Mouse (Mus musculus): ENCODE data around the gene Ilf3. TPM values are rescaled to one million over a fixed set of nuclear protein-coding genes. Genes with fewer than 3 reads are reported as not detected.

The Ilf3 gene
- polyA plus RNA-seq, 1 experiment from 2014 or later, result 179 TPM

GRCm38 (mm10) chr9:21370876-21371275, 3.2 kb downstream of the Ilf3 start:
- H3K27ac ChIP-seq (ENCODE audit: low read depth), result no peak overlapping the region
- no peaks in the 10 kb centered on the region for H3K9me3 ChIP-seq (ENCODE audit: control insufficient read depth, low read length)
- no peak overlapping the region for H3K9ac ChIP-seq (ENCODE audit: low read length)
- H3K4me1 ChIP-seq (replicated peaks; ENCODE audit: control insufficient read depth, insufficient read depth, low read length), result peaks cover 11% of the 10 kb centered on the region
- H3K27me3 ChIP-seq (replicated peaks; ENCODE audit: control insufficient read depth, insufficient read depth, low read length), result no peaks in the 10 kb centered on the region
- H3K4me2 ChIP-seq (ENCODE audit: low read length), result no peak overlapping the region
- DNase-seq (ENCODE audit: low spot score) (no peak), ATAC-seq (replicated peaks; ENCODE audit: low FRiP score, low TSS enrichment, low read depth) (no peak)
- WGBS, result 75% methylated on average over 2 of the region's 2 CpGs
- no peak overlapping the region for H3K4me3 ChIP-seq (ENCODE audit: low read depth, low read length)
- peaks cover 16% of the 10 kb centered on the region for H3K36me3 ChIP-seq (ENCODE audit: control insufficient read depth, insufficient read depth, low read length)

- Histone ChIP-seq H3K27me3 (replicated peaks; ENCODE audit: control insufficient read depth, insufficient read depth, low read length) (no peaks in the 10 kb centered on the region), H3K4me1 (replicated peaks; ENCODE audit: control insufficient read depth, insufficient read depth, low read length) (peaks cover 11% of the 10 kb centered on the region), H3K27ac (ENCODE audit: low read depth) (no peak overlapping the region), H3K9ac (ENCODE audit: low read length) (no peak overlapping the region), H3K9me3 (ENCODE audit: control insufficient read depth, low read length) (no peaks in the 10 kb centered on the region), H3K36me3 (ENCODE audit: control insufficient read depth, insufficient read depth, low read length) (peaks cover 16% of the 10 kb centered on the region), H3K4me2 (ENCODE audit: low read length) (no peak overlapping the region), H3K4me3 (ENCODE audit: low read depth, low read length) (no peak overlapping the region)
- no peak for ATAC-seq (replicated peaks; ENCODE audit: low FRiP score, low TSS enrichment, low read depth)
- no peak for DNase-seq (ENCODE audit: low spot score)
- 85% methylated on average over 1 of the region's 1 CpGs for WGBS
Measured at GRCm38 (mm10) chr9:21372508-21372907, 4.8 kb downstream of the Ilf3 start.

GRCm38 (mm10) chr9:21379195-21379594, 11.5 kb downstream of the Ilf3 start:
- Histone ChIP-seq H3K36me3 (ENCODE audit: control insufficient read depth, insufficient read depth, low read length) (peaks cover 22% of the 10 kb centered on the region), H3K4me3 (ENCODE audit: low read depth, low read length) (no peak overlapping the region), H3K27me3 (replicated peaks; ENCODE audit: control insufficient read depth, insufficient read depth, low read length) (no peaks in the 10 kb centered on the region), H3K27ac (ENCODE audit: low read depth) (no peak overlapping the region), H3K4me2 (ENCODE audit: low read length) (no peak overlapping the region), H3K4me1 (replicated peaks; ENCODE audit: control insufficient read depth, insufficient read depth, low read length) (no peaks in the 10 kb centered on the region; the same call in 1 of the 2 replicates), H3K9ac (ENCODE audit: low read length) (no peak overlapping the region), H3K9me3 (ENCODE audit: control insufficient read depth, low read length) (no peaks in the 10 kb centered on the region)
- WGBS, result 68% methylated on average over 3 of the region's 3 CpGs
- DNase-seq (ENCODE audit: low spot score) (no peak), ATAC-seq (replicated peaks; ENCODE audit: low FRiP score, low TSS enrichment, low read depth) (no peak)

- Histone ChIP-seq H3K9ac (ENCODE audit: low read length) (no peak overlapping the region), H3K27me3 (replicated peaks; ENCODE audit: control insufficient read depth, insufficient read depth, low read length) (no peaks in the 10 kb centered on the region), H3K4me1 (replicated peaks; ENCODE audit: control insufficient read depth, insufficient read depth, low read length) (no peaks in the 10 kb centered on the region; the same call in 1 of the 2 replicates), H3K27ac (ENCODE audit: low read depth) (no peak overlapping the region), H3K4me2 (ENCODE audit: low read length) (no peak overlapping the region), H3K9me3 (ENCODE audit: control insufficient read depth, low read length) (no peaks in the 10 kb centered on the region), H3K4me3 (ENCODE audit: low read depth, low read length) (no peak overlapping the region), H3K36me3 (ENCODE audit: control insufficient read depth, insufficient read depth, low read length) (peaks cover 22% of the 10 kb centered on the region)
- no peak for ATAC-seq (replicated peaks; ENCODE audit: low FRiP score, low TSS enrichment, low read depth)
- DNase-seq (ENCODE audit: low spot score), result no peak
Measured at GRCm38 (mm10) chr9:21380868-21381267, 13.2 kb downstream of the Ilf3 start.

- H3K9ac ChIP-seq (ENCODE audit: low read length), result no peak overlapping the region
- peaks cover 33% of the 10 kb centered on the region for H3K36me3 ChIP-seq (ENCODE audit: control insufficient read depth, insufficient read depth, low read length)
- H3K27ac ChIP-seq (ENCODE audit: low read depth), result no peak overlapping the region
- H3K4me3 ChIP-seq (ENCODE audit: low read depth, low read length), result no peak overlapping the region
- H3K27me3 ChIP-seq (replicated peaks; ENCODE audit: control insufficient read depth, insufficient read depth, low read length), result no peaks in the 10 kb centered on the region
- H3K4me1 ChIP-seq (replicated peaks; ENCODE audit: control insufficient read depth, insufficient read depth, low read length), result no peaks in the 10 kb centered on the region; the same call in 1 of the 2 replicates
- ATAC-seq (replicated peaks; ENCODE audit: low FRiP score, low TSS enrichment, low read depth) (no peak), DNase-seq (ENCODE audit: low spot score) (no peak)
- no peak overlapping the region for H3K4me2 ChIP-seq (ENCODE audit: low read length)
- no peaks in the 10 kb centered on the region for H3K9me3 ChIP-seq (ENCODE audit: control insufficient read depth, low read length)
Measured at GRCm38 (mm10) chr9:21383966-21384365, 16.3 kb downstream of the Ilf3 start.

- no peaks in the 10 kb centered on the region for H3K4me1 ChIP-seq (replicated peaks; ENCODE audit: control insufficient read depth, insufficient read depth, low read length)
- peaks cover 100% of the 10 kb centered on the region for H3K36me3 ChIP-seq (ENCODE audit: control insufficient read depth, insufficient read depth, low read length)
- DNase-seq (ENCODE audit: low spot score) (no peak), ATAC-seq (replicated peaks; ENCODE audit: low FRiP score, low TSS enrichment, low read depth) (no peak)
- no peak overlapping the region for H3K4me3 ChIP-seq (ENCODE audit: low read depth, low read length)
- no peaks in the 10 kb centered on the region for H3K9me3 ChIP-seq (ENCODE audit: control insufficient read depth, low read length)
- no peak overlapping the region for H3K4me2 ChIP-seq (ENCODE audit: low read length)
- H3K9ac ChIP-seq (ENCODE audit: low read length), result no peak overlapping the region
- 90% methylated on average over 10 of the region's 10 CpGs for WGBS
- no peaks in the 10 kb centered on the region for H3K27me3 ChIP-seq (replicated peaks; ENCODE audit: control insufficient read depth, insufficient read depth, low read length)
- no peak overlapping the region for H3K27ac ChIP-seq (ENCODE audit: low read depth)
Measured at GRCm38 (mm10) chr9:21392646-21393175, 25.0 kb downstream of the Ilf3 start.

- no peaks in the 10 kb centered on the region for H3K9me3 ChIP-seq (ENCODE audit: control insufficient read depth, low read length)
- 83% methylated on average over 3 of the region's 3 CpGs for WGBS
- H3K36me3 ChIP-seq (ENCODE audit: control insufficient read depth, insufficient read depth, low read length), result peaks cover 100% of the 10 kb centered on the region
- DNase-seq (ENCODE audit: low spot score) (no peak), ATAC-seq (replicated peaks; ENCODE audit: low FRiP score, low TSS enrichment, low read depth) (no peak)
- no peak overlapping the region for H3K4me3 ChIP-seq (ENCODE audit: low read depth, low read length)
- no peak overlapping the region for H3K4me2 ChIP-seq (ENCODE audit: low read length)
- no peak overlapping the region for H3K9ac ChIP-seq (ENCODE audit: low read length)
- H3K4me1 ChIP-seq (replicated peaks; ENCODE audit: control insufficient read depth, insufficient read depth, low read length), result no peaks in the 10 kb centered on the region
- H3K27ac ChIP-seq (ENCODE audit: low read depth), result no peak overlapping the region
- H3K27me3 ChIP-seq (replicated peaks; ENCODE audit: control insufficient read depth, insufficient read depth, low read length), result no peaks in the 10 kb centered on the region
Measured at GRCm38 (mm10) chr9:21395692-21396091, 28.0 kb downstream of the Ilf3 start.

- H3K4me3 ChIP-seq (ENCODE audit: low read depth, low read length), result no peak overlapping the region
- H3K4me1 ChIP-seq (replicated peaks; ENCODE audit: control insufficient read depth, insufficient read depth, low read length), result no peaks in the 10 kb centered on the region
- DNase-seq (ENCODE audit: low spot score), result no peak
- no peak for ATAC-seq (replicated peaks; ENCODE audit: low FRiP score, low TSS enrichment, low read depth)
- no peaks in the 10 kb centered on the region for H3K9me3 ChIP-seq (ENCODE audit: control insufficient read depth, low read length)
- H3K9ac ChIP-seq (ENCODE audit: low read length), result no peak overlapping the region
- WGBS, result 95% methylated on average over 3 of the region's 3 CpGs
- no peak overlapping the region for H3K4me2 ChIP-seq (ENCODE audit: low read length)
- no peak overlapping the region for H3K27ac ChIP-seq (ENCODE audit: low read depth)
- no peaks in the 10 kb centered on the region for H3K27me3 ChIP-seq (replicated peaks; ENCODE audit: control insufficient read depth, insufficient read depth, low read length)
- peaks cover 100% of the 10 kb centered on the region for H3K36me3 ChIP-seq (ENCODE audit: control insufficient read depth, insufficient read depth, low read length)
Measured at GRCm38 (mm10) chr9:21397170-21397569, 29.5 kb downstream of the Ilf3 start.

GRCm38 (mm10) chr9:21401042-21401441, 33.4 kb downstream of the Ilf3 start:
- no peak overlapping the region for H3K4me2 ChIP-seq (ENCODE audit: low read length)
- H3K27me3 ChIP-seq (replicated peaks; ENCODE audit: control insufficient read depth, insufficient read depth, low read length), result no peaks in the 10 kb centered on the region
- 91% methylated on average over 9 of the region's 9 CpGs for WGBS
- no peak overlapping the region for H3K9ac ChIP-seq (ENCODE audit: low read length)
- no peak for DNase-seq (ENCODE audit: low spot score)
- peaks cover 100% of the 10 kb centered on the region for H3K36me3 ChIP-seq (ENCODE audit: control insufficient read depth, insufficient read depth, low read length)
- H3K27ac ChIP-seq (ENCODE audit: low read depth), result no peak overlapping the region
- H3K9me3 ChIP-seq (ENCODE audit: control insufficient read depth, low read length), result no peaks in the 10 kb centered on the region
- no peaks in the 10 kb centered on the region for H3K4me1 ChIP-seq (replicated peaks; ENCODE audit: control insufficient read depth, insufficient read depth, low read length)
- no peak overlapping the region for H3K4me3 ChIP-seq (ENCODE audit: low read depth, low read length)
- ATAC-seq (replicated peaks; ENCODE audit: low FRiP score, low TSS enrichment, low read depth), result no peak

All from intestine, embryonic 14.5 days (tissue).